Mouse (Mus musculus): Measurements from ENCODE around the gene Fam53b.

Fam53b gene

DNA sequence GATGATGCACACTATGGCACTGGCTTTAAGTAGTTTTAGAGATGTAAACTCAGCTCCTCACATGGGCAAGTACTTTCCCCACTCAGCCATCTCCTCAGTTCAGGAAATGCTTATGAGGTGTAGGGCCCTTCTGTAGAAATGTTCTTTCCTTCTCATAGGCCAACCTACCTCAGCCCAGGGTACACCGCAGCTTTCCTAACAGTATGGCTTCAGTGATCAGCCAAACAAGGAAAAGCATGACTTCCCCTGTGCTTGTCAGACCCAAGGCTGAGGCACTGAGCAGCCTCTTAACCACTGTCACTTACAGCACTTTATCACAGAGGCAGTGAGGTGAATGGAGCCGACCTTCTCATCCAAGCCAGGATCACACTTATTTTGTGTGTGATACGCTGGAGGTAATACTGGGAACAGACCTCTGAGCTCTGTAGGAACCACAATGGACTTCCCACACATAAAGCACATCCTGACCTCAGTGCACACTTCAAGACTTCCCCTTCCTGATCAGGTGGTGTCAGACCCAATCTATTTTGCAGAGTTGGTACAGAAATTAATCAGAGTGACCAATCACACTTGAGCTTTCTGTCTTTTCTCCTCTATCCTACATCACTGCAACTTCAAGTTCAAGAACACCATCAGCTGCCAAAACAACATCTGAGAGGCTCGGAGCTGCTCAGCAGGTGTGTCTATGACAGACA lies 26.0 kb downstream of the Fam53b start:
- DNase-seq (ENCODE audit: low spot score in 2 of 2), result no peak

- no peak for DNase-seq (ENCODE audit: low spot score in 2 of 2)
These were observed 26.7 kb downstream of the Fam53b start for GRCm38 (mm10) chr7:132787022-132787421.

- DNase-seq (ENCODE audit: low spot score in 2 of 2), result no peak
These were observed 27.2 kb downstream of the Fam53b start for GRCm38 (mm10) chr7:132786522-132786921.

DNA sequence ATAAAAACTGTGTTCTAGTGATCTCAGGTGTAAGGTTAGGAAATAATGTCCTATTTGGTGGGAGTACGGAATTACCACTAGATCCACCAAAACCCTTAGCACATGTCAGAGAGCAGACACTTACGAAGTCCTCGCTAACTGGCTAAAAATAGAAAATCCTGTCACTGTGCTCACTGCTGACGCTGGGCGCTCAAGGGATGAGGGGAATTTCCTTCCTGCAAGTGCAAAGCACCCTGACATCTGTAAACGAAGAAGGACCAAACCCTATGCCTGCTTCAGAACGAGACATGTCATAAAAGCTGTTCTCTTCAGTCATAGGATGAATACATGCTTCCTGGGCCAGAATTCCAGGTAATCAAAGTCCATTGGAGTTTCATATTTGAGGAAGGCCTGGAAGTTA lies 27.7 kb downstream of the Fam53b start:
- DNase-seq (ENCODE audit: low spot score in 2 of 2), result no peak

DNA sequence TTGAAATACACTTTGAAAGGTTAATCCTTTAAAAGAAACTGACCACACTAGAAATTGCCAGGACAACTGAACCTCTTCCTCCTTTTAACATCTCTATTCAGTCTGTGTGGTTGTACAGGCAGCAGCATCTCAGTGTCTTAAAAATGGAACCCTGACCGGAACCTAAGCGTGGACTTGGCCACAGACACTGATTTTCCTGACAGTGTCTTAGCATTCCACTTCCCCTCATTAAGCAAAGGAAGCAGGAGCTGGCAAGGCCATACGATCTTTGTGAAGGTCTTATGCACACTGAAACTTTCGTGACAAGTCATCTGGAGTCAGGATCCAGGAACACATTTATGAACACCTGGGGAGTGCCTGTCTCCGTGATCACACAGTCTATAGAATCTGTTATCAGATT lies 29.6 kb downstream of the Fam53b start:
- no peak for DNase-seq (ENCODE audit: low spot score in 2 of 2)

DNA sequence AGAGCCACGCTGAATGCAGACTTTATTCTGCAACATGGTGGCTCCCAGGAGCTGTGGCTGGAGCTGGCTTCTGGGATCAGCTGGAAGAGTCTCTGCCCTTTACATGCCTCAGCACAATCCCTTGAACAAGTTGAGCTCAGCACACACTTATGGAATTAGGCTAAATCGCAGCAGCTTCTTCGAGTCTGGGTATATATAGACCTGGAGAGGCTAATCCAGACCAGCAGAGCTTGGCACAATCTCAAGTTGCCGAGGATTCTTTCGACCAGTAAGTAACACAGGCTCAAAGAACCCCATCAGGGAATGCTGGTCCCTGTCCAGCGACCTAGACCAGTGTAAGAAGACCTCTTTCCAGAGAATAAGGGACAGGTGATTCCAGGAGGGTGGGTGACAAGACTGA lies 31.8 kb downstream of the Fam53b start:
- no peak for DNase-seq (ENCODE audit: low spot score in 2 of 2)

DNA sequence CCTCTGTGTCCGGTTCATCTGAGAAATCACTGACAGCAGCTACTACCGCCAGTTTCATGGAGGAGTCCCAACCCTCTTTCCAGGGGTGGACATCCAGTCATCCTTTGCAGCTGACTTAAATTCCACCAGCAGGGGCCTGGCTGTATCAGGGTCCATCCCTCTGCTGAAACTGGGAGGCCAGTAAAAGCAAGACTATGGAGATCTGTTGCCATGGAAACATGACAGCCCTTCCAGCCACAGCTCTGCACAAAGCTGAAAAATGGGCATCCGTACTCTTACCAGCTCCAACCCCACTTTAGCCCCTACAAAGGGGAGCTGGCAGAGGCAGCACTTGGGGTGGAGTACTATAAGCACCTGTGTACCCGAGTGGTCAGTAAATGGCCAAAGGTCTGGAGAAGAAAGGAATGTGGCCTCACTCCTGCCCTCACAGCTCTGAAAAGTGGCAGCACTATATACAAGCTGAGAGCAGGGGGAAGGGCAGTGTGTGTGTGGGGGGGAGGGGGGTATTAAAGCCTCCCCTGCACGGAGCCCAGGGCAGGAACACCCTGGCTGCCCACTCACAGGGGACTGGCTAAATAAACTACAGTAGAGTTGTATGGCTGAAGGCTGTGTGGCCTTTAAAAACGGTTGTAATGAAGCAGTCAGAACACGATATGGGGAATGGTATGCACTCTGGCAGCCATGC lies 32.4 kb downstream of the Fam53b start:
- no peak for DNase-seq (ENCODE audit: low spot score in 2 of 2)

GRCm38 (mm10) chr7:132780611-132781010 lies 33.1 kb downstream of the Fam53b start:
- no peak for DNase-seq (ENCODE audit: low spot score in 2 of 2)

DNA sequence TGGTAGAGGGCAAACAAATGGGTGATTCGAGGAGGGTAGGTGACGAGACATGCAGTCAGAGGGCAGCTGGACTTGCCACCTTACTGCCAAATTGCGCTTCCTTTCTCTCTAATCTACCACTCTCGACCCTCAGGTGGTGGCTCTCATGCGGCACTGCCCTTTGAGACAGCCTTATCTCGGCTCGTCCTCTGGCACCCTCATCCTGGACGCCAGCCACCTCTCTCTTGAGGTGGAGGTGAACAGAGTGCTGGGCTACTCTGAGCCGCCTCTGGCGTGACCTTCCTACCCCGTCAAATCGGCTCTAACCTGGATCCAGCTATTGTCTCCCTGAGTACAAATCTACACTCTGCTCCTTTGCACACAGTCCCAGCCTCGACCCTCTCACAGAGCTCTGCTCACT lies 35.1 kb downstream of the Fam53b start:
- no peak for DNase-seq (ENCODE audit: low spot score in 2 of 2)

- DNase-seq (ENCODE audit: low spot score in 2 of 2), result no peak
These were observed 35.8 kb downstream of the Fam53b start for GRCm38 (mm10) chr7:132777728-132778453.

- DNase-seq (ENCODE audit: low spot score in 2 of 2), result no peak
These were observed 36.6 kb downstream of the Fam53b start for GRCm38 (mm10) chr7:132777117-132777516.

DNA sequence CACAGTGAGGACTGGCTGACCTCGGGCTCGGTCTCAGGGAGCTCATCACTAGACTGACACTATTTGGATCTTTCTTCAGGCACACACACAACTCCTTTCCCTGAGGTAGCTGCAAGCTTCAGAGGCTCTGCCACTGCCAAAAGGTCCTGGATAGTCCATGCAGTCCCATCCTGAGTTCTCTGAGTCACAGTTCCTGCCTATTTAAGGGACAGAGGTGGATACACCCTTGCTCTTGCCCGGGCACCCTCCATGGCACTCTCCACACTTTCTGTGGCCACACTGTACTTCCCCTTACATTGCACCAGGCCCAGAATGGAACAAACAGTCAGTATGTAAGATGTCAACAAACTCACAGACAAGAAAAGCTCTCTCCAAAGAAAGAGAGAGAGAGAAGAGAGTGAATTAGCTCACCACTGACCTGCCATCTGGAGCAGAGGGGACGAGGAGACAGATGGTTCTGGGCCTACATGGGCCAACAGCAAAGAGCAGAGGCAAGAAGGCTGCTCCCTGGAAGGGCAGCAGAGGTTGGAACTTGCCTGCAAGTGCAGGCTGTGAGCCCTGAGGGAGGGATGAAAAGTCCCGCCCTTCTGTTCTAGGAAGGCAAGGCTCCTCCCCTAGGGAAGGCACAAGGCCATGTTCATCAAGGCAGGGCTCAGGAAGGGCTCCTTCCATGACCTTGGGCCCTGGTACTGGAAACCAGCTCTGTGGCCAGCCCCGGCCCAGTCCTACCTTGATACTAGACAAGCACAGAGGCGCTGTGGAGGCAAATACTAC lies 37.2 kb downstream of the Fam53b start:
- no peak for DNase-seq (ENCODE audit: low spot score in 2 of 2)

DNA sequence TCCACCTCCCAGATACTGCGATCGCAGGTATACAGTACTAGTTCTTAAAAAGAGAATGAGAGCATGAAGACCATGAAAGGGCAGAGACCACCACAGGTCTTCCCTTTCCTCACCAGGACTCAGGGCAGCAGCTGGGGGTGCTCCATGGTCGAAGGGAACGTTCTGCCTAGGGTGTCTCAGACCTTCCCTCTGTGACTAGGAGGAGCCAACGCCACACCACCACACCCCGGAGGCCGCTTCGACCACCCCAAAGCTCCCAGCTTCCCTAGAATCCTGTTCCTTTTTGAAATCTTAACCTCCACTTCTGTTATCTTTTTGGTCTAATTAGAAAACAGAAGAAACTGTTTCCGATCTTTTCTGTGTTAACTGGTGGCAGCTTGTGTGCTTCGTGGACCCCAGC lies 37.8 kb downstream of the Fam53b start:
- no peak for DNase-seq (ENCODE audit: low spot score in 2 of 2)

DNA sequence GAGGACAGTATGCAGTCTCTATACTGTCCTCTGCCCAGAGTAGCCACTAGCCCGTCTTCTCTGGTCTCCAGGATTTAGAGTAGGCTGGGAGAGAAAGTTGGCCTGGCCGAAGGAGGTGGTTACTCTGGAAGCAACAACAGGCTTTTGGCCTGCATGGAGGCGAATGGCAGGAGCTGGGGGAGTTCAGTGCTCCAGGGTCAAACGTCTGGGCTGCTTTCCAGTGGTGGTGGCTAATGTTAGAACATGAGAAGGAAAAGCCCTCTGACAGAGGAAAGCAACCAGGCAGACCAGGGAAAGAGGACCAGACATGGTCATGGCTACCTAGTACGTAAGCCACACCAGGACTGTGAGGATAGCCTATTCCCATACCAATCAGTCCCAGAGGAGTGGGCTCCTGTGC lies 38.4 kb downstream of the Fam53b start:
- no peak for DNase-seq (ENCODE audit: low spot score in 2 of 2)

DNA sequence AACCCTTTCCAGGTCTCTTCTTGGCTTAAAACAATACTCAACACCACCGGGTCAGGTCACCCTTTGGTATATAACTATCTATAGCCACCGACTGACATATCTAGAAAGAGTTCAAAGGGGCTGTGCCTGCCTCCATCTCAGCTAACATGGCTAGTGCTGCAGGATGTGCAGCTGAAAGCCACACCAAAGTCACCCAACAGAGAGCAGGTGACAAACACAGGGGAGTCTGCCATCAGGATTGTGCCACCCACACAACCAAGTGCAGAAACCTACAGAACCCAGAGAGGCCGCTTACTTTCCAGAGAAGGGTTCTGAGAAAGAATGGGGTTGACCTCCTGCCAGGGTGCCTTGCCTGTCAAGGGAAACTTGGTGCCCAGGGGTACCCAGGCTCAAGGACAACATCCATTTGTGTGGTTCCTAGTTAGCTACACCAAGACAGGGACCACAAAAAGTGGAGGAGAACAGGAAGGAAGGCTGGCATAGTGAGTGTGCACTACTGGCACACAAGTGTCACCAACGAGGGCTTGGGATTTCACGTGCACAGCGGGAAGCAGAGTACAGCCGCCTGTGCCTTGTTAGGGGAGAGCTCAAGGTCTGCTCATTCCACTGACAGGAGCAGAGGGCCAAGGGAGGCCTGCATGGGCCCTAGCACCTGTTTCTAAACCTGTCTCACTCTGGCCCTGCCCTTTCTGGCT lies 40.5 kb downstream of the Fam53b start:
- DNase-seq (ENCODE audit: low spot score in 2 of 2), result no peak

- DNase-seq (ENCODE audit: low spot score in 2 of 2), result no peak
These were observed 41.2 kb downstream of the Fam53b start for GRCm38 (mm10) chr7:132772440-132772839.

DNA sequence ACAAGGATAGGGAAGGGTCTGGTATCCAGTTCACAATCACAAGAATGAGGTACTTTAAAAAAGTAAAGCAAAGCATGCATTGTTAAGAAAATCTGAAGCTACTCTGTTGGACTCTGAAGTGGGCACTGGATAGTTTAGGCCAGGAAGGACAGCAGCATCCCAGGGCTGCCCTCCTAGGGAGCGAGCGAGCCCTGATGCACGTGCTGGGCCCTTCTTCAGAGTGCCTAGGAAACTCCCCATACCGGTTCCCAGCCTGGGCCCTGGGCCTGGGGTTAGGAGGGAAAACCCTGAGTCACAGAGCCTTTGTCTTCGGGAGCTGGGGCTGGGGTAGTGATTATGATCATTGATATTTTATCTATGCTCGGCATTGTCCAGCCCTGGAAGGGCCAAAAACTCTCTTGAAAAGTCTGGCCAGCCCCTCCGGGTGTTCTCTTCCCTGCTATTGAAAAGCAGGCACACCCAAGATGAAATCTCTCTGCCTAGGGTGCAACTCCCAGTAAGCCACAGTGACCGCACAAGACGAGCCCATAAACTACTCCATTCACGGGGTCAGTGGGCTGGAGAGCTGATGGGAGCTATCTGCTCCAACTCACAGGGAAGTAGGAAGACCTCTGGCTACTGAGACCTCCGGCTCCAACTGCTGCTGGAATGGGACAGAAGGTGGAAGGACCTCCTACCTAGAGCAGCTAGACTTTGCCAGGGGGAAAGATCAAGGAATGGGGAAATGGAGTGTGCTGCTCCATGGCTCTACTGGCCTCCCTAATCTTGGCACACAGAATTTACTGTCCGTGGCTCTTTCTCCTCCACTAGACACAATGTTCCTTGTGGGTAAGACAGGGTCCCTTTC lies 45.0 kb downstream of the Fam53b start:
- DNase-seq (ENCODE audit: low spot score in 2 of 2), result no peak

GRCm38 (mm10) chr7:132767999-132768370 lies 45.7 kb downstream of the Fam53b start:
- no peak for DNase-seq (ENCODE audit: low spot score in 2 of 2)

DNA sequence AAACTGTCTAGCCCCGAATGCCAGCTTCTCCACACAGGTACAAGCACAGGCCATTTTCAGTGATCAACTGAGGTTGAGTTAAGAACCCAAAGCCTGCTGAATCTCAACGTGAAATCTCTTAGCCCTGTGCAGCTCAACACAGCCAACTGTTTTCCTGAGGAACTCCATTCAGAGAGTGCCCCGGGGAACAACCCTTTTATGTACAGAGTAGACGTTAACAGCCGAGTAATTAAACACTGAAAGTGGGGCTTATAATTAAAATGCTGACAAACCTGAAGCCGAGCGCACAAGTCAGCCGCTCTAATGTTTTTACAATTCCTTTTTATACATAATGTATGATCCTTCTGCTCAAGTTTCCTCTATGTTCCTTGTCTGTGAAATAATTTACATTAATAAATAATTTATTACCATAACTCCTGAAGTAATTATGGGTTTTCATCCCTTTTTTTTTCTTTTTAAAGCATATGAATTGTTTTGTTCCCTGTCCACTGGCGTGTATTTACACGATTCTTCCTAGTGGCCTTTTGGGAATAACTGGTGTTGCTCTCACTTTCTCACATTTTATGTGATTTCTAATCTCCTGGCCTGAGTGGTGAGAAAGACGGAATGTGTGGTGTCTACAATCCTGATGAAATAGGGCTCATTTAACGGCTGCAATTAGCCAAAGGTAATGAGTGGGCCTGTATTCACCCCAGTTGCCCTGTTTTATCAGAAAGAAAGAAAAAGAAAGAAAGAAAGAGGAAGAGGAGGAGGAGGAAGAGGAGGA lies 46.3 kb downstream of the Fam53b start:
- no peak for DNase-seq (ENCODE audit: low spot score in 2 of 2)

Measured in right cerebral cortex, postnatal 36 days (tissue).